Mouse (Mus musculus) liver, postnatal 0 days (tissue): Measurements from ENCODE around the gene Ccdc88a.

Experiments used
- CTCF ChIP-seq: sonication (generic); IDR thresholded peaks from 2 replicates; pipeline ENCODE4 v1.5.1; 2016; ENCODE audit warnings: antibody characterized with exemption, low read depth
- EP300 ChIP-seq: IDR thresholded peaks from 2 replicates; pipeline ENCODE4 v1.6.1; 2016; ENCODE audit warnings: antibody characterized with exemption, low read depth, mild to moderate bottlenecking

DNA sequence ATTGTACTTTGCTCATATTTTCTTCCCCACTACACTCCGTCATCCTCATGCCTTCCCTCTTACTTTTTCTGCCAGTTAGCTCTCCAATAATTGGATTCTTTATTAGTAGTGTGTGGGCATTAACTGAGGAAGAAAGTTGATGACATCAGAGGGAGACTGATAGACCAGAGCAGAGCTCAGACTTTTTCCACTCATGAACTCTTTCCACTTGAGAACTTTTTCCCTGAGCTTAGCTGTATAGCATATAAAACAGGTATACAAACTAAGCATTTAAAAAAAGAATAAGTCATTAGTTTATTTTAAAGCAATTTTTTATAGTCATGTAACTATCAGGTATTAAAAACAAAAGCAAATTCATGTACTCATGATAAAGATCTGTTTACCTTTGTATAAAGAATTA, 5.3 kb downstream of the Ccdc88a start:
- no peak for TF ChIP-seq EP300
- no peak for TF ChIP-seq CTCF
